Mouse (Mus musculus) liver, embryonic 16.5 days (tissue): Measurements from ENCODE around the gene Nfx1. TPM values are rescaled to one million over a fixed set of nuclear protein-coding genes. Genes with fewer than 3 reads are reported as not detected.

ENCODE experiments used
- ATAC-seq: fragments of 200-750 bp; cut with Nextera tagmentation; 2 replicates; pipeline ENCODE4 v1.8.0; 2017; ENCODE audit warnings: low read depth, mild to moderate bottlenecking, moderate number of reproducible peaks, moderate library complexity
- H3K27ac ChIP-seq: fragments of 300-500 bp; sonication (generic); 2 replicates; pipeline ENCODE4 v1.5.1; 2014; ENCODE audit warnings: mild to moderate bottlenecking, low read length
- H3K27me3 ChIP-seq: fragments of 300-500 bp; sonication (generic); 2 replicates; pipeline ENCODE4 v1.6.1; 2014; ENCODE audit warnings: low read depth, low read length, mixed read lengths; ENCODE audit not compliant: control insufficient read depth, insufficient read depth
- H3K36me3 ChIP-seq: fragments of 300-500 bp; sonication (generic); 2 replicates; pipeline ENCODE4 v1.6.1; 2014; ENCODE audit warnings: mild to moderate bottlenecking; ENCODE audit not compliant: control insufficient read depth, insufficient read depth
- H3K4me1 ChIP-seq: fragments of 300-500 bp; sonication (generic); 2 replicates; pipeline ENCODE4 v1.6.1; 2014; ENCODE audit warnings: low read depth, low read length, mixed read lengths; ENCODE audit not compliant: control insufficient read depth
- H3K4me2 ChIP-seq: fragments of 300-500 bp; sonication (generic); 2 replicates; pipeline ENCODE4 v1.6.1; 2014; ENCODE audit warnings: low read depth, low read length, mixed read lengths
- H3K4me3 ChIP-seq: fragments of 300-500 bp; sonication (generic); 2 replicates; pipeline ENCODE4 v1.5.1; 2014; ENCODE audit warnings: low read depth, mild to moderate bottlenecking, low read length
- H3K9ac ChIP-seq: fragments of 300-500 bp; sonication (generic); 2 replicates; pipeline ENCODE4 v1.6.1; 2014; ENCODE audit warnings: low read depth, low read length
- H3K9me3 ChIP-seq: fragments of 300-500 bp; sonication (generic); replicated peaks from 2 replicates; pipeline ENCODE4 v1.6.1; 2016; ENCODE audit warnings: low read length; ENCODE audit not compliant: control insufficient read depth
- WGBS: fragments of 180-500 bp; shearing (Covaris S2); extraction: QIAGEN DNeasy Blood & Tissue Kit; methylation state at CpG from one replicate; pipeline ENCODE4 v1.1.7; 2014; ENCODE audit not compliant: insufficient replicate concordance; 5-methylcytosine and 5-hydroxymethylcytosine counted together
- polyA plus RNA-seq: library from polyadenylated mRNA; unstranded; fragments of >200 nt; fragmentation: Nextera tagmentation; extraction: Ambion mirVana; gene quantifications from 2 replicates; pipeline ENCODE4 v1.2.1, GENCODE M21; 2015

The Nfx1 gene
- polyA plus RNA-seq, 1 experiment from 2014 or later, result 31.5 TPM

DNA sequence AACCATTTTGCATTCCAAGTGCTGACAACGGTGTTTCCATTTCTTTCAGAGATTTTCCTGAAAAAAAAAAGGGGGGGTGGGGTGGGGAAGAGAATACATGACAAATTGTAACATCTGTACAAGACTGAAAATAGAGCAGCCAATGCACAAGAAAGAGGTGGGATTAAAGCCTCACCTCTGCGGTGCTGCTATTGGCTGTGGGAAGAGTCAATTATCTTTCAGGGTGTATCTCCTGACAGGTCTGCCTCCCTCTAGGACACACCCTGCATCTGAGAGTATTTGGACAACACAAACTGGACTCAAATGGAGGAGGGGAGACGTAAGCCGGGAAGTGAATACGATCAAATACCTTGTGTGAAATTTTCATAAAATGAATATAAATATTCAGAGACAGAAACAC lies 27.1 kb upstream of the Nfx1 start:
- Histone ChIP-seq H3K4me1 (peaks cover 23% of the 10 kb centered on the region), H3K27ac (no peak overlapping the region), H3K27me3 (no peaks in the 10 kb centered on the region), H3K4me2 (no peak overlapping the region), H3K36me3 (peaks cover 54% of the 10 kb centered on the region), H3K9ac (no peak overlapping the region), H3K9me3 (peaks cover 4% of the 10 kb centered on the region; the same call in 1 of the 2 replicates), H3K4me3 (no peak overlapping the region)
- ATAC-seq, result no peak
- 89% methylated on average over 5 of the region's 5 CpGs for WGBS

DNA sequence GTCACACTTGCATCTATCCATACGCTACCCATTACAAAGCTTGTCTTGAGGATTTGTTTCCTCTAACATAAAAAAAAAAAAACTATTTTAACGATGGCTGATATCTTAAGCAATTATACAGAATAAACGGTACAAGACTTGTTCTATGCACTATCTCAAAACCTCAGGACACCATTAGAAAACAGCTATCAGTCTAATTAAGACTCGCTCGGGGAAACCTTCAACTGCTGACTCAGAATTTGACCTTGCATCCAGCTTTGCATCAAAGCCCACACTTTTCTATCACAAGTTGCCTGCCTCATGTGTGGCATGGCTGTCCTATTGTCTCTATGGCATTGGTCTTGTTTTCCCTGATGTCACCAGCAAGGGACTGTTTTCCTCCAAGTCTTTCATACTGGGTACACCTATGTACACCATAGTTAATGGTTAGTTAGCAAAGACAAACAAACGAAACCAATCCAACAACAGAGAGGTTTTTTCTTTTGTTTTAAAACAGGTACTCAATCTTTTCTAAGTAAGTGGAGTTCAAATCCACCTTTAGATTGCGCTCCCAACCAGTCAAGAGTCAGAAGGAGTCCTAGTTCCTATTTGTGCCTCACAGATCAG lies 24.1 kb upstream of the Nfx1 start:
- Histone ChIP-seq H3K9ac (peak overlapping the region; percentile 95), H3K9me3 (no peaks in the 10 kb centered on the region), H3K4me2 (peak overlapping the region; percentile 85), H3K36me3 (peaks cover 25% of the 10 kb centered on the region), H3K4me3 (peak overlapping the region; percentile 98), H3K27ac (peak overlapping the region; percentile 93), H3K27me3 (no peaks in the 10 kb centered on the region), H3K4me1 (peaks cover 32% of the 10 kb centered on the region)
- 36% methylated on average over 7 of the region's 7 CpGs for WGBS
- no peak for ATAC-seq

GRCm38 (mm10) chr4:40947565-40948159 lies 23.0 kb upstream of the Nfx1 start:
- ATAC-seq, result peak; percentile 30
- Histone ChIP-seq H3K4me1 (peaks cover 23% of the 10 kb centered on the region), H3K4me2 (peak overlapping the region; percentile 85), H3K4me3 (peak overlapping the region; percentile 98), H3K27me3 (no peaks in the 10 kb centered on the region), H3K27ac (peak overlapping the region; percentile 93), H3K9me3 (no peaks in the 10 kb centered on the region), H3K9ac (peak overlapping the region; percentile 95), H3K36me3 (peaks cover 21% of the 10 kb centered on the region)
- WGBS, result under 1% methylated on average over 40 of the region's 40 CpGs

- Histone ChIP-seq H3K36me3 (peaks cover 19% of the 10 kb centered on the region), H3K9me3 (no peaks in the 10 kb centered on the region), H3K27me3 (no peaks in the 10 kb centered on the region), H3K4me3 (peak within 1 kb of the TSS; percentile 98), H3K4me2 (peak within 1 kb of the TSS; percentile 92), H3K9ac (peak within 1 kb of the TSS; percentile 95), H3K27ac (peak within 1 kb of the TSS; percentile 93), H3K4me1 (peaks cover 23% of the 10 kb centered on the region)
- under 1% methylated on average over 50 of the region's 50 CpGs for WGBS
- ATAC-seq, result peak; percentile 95
Observed at GRCm38 (mm10) chr4:40948160-40948708, 22.5 kb upstream of the Nfx1 start, which contains the start of the genes Bag1 and Chmp5. Bag1 (minus strand) TSS chr4:40948294. Chmp5 (plus strand) TSS chr4:40948407.

DNA sequence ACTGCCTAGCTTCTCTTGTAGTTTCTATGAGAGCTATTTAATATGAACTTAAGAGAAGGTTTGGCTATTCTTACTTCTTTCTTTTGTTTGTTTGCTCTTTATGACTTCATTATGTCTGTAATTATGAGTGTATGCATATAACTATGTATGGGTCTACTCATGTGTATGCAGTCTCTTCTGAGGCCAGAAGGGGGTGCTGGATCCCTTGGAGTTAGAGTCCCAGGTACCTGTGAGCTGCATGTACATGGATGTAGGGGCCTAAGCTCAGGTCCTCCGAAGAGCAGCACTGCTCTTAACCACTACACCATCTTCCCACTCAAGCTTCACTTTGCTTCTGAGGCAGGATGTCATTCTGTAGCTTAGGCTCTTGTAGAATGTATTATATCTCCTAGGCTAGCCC lies 17.2 kb upstream of the Nfx1 start:
- H3K9ac ChIP-seq, result no peak overlapping the region
- H3K9me3 ChIP-seq, result no peaks in the 10 kb centered on the region
- H3K27ac ChIP-seq, result no peak overlapping the region
- 62% methylated on average over 1 of the region's 1 CpGs for WGBS
- H3K4me3 ChIP-seq, result no peak overlapping the region
- H3K4me1 ChIP-seq, result peaks cover 13% of the 10 kb centered on the region
- peaks cover 6% of the 10 kb centered on the region for H3K36me3 ChIP-seq
- H3K27me3 ChIP-seq, result no peaks in the 10 kb centered on the region
- no peak overlapping the region for H3K4me2 ChIP-seq
- peak; percentile 59; the same call in 1 of the 2 replicates for ATAC-seq

DNA sequence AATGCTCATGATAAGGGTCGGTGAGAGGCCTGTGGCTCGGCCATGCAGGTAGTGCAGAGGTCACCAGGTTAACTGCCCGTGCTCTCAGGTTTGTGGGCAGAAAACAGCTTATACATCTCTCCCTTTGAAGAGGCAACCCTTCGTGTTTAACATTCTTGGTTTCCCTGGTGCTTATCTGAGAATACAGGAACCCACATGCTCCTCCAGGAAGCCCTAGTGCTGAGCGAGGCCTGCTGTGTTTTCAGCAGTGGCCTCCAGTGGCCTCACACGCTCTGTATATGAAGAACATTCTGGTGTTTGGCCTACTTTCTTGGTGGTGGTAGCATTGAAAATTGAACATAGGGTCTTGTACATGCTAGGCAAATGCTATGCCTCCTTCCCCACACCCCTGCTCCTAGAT lies 14.8 kb upstream of the Nfx1 start:
- Histone ChIP-seq H3K4me2 (no peak overlapping the region), H3K9me3 (no peaks in the 10 kb centered on the region), H3K4me1 (peaks cover 3% of the 10 kb centered on the region; the same call in 1 of the 2 replicates), H3K27me3 (no peaks in the 10 kb centered on the region), H3K9ac (no peak overlapping the region), H3K27ac (no peak overlapping the region), H3K36me3 (peaks cover 11% of the 10 kb centered on the region), H3K4me3 (no peak overlapping the region)
- 32% methylated on average over 6 of the region's 6 CpGs for WGBS
- ATAC-seq, result no peak

DNA sequence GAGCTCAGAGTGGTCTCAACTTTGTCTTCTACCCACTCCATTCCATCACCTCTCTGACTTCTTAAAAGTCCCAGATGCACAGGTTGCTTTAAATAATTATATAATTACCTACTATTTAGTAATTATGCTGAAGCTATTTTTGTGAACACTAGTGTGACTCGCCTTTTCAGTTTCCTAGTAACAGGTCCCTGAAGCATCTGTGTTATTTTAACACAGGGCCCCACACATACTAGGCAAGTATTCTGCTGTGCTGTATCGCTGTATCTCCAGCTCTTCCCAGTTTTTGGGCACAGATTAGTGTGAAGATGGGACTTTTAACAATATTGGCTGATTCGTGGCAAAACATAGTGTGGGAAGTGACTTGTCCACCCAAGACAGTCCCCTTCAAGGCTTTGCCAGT lies 7.2 kb upstream of the Nfx1 start:
- Histone ChIP-seq H3K27ac (no peak overlapping the region), H3K4me1 (no peaks in the 10 kb centered on the region), H3K36me3 (peaks cover 16% of the 10 kb centered on the region), H3K27me3 (no peaks in the 10 kb centered on the region), H3K9ac (no peak overlapping the region), H3K4me3 (no peak overlapping the region), H3K9me3 (no peaks in the 10 kb centered on the region), H3K4me2 (no peak overlapping the region)
- ATAC-seq, result no peak
- 74% methylated on average over 3 of the region's 3 CpGs for WGBS

DNA sequence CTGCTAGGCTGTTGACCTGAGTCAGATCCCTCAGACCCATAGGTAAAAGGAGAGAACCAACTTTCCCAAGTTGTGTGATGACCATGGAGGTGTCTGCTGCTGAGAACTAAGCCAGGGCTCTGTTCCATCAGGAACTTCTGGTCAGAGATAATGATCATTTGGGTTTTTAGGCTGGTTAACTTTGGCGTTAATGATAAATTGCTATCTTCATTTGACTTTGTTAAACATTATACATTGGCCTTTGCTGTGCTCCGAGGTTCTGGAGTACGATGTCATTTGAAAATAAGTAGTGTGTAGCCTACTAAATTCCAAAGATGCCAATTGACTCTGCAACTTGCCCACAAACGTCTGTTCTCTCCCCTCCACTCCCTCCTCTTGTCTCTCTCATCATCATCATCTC lies 1.5 kb upstream of the Nfx1 start:
- WGBS, result 59% methylated on average over 4 of the region's 4 CpGs
- ATAC-seq, result no peak
- H3K36me3 ChIP-seq, result no peaks in the 10 kb centered on the region; the same call in 1 of the 2 replicates
- peaks cover 17% of the 10 kb centered on the region for H3K4me1 ChIP-seq
- no peak overlapping the region for H3K27ac ChIP-seq
- no peak overlapping the region for H3K9ac ChIP-seq
- H3K27me3 ChIP-seq, result no peaks in the 10 kb centered on the region
- no peak overlapping the region for H3K4me3 ChIP-seq
- no peaks in the 10 kb centered on the region for H3K9me3 ChIP-seq
- no peak overlapping the region for H3K4me2 ChIP-seq
